Mouse (Mus musculus): ENCODE measurements at regions not wholly inside any gene's neighbourhood (a gene's known extent, or its start where the extent isn't known, plus 50 kb on each side); places are given as distances from the start of the nearest gene placed in this dataset.

GRCm38 (mm10) chr5:51788768-51789167, 221.2 kb upstream of the Ppargc1a start:
- ATAC-seq (replicated peaks; ENCODE audit: low FRiP score, poor library complexity, severe bottlenecking) = no peak

- no peak for ATAC-seq (replicated peaks; ENCODE audit: low FRiP score, poor library complexity, severe bottlenecking)
Measured at GRCm38 (mm10) chr5:51783523-51783922, 216.0 kb upstream of the Ppargc1a start.

GRCm38 (mm10) chr5:51783099-51783498, 215.6 kb upstream of the Ppargc1a start:
- no peak for ATAC-seq (replicated peaks; ENCODE audit: low FRiP score, poor library complexity, severe bottlenecking)

GRCm38 (mm10) chr5:51775502-51776145, 208.1 kb upstream of the Ppargc1a start:
- no peak for ATAC-seq (replicated peaks; ENCODE audit: low FRiP score, poor library complexity, severe bottlenecking)

- no peak for ATAC-seq (replicated peaks; ENCODE audit: low FRiP score, poor library complexity, severe bottlenecking)
Measured at GRCm38 (mm10) chr5:51771655-51772054, 204.1 kb upstream of the Ppargc1a start.

GRCm38 (mm10) chr5:51766111-51766510, 198.6 kb upstream of the Ppargc1a start:
- no peak for ATAC-seq (replicated peaks; ENCODE audit: low FRiP score, poor library complexity, severe bottlenecking)

- ATAC-seq (replicated peaks; ENCODE audit: low FRiP score, poor library complexity, severe bottlenecking) = no peak
Measured at GRCm38 (mm10) chr5:51764416-51764815, 196.9 kb upstream of the Ppargc1a start.

GRCm38 (mm10) chr5:51763599-51763998, 196.1 kb upstream of the Ppargc1a start:
- no peak for ATAC-seq (replicated peaks; ENCODE audit: low FRiP score, poor library complexity, severe bottlenecking)

GRCm38 (mm10) chr5:51762352-51762751, 194.8 kb upstream of the Ppargc1a start:
- ATAC-seq (replicated peaks; ENCODE audit: low FRiP score, poor library complexity, severe bottlenecking) = no peak

- ATAC-seq (replicated peaks; ENCODE audit: low FRiP score, poor library complexity, severe bottlenecking) = no peak
Measured at GRCm38 (mm10) chr5:51758289-51758688, 190.8 kb upstream of the Ppargc1a start.

- no peak for ATAC-seq (replicated peaks; ENCODE audit: low FRiP score, poor library complexity, severe bottlenecking)
Measured at GRCm38 (mm10) chr5:51757864-51758263, 190.3 kb upstream of the Ppargc1a start.

- ATAC-seq (replicated peaks; ENCODE audit: low FRiP score, poor library complexity, severe bottlenecking) = no peak
Measured at GRCm38 (mm10) chr5:51752024-51752423, 184.5 kb upstream of the Ppargc1a start.

GRCm38 (mm10) chr5:51750456-51750855, 182.9 kb upstream of the Ppargc1a start:
- ATAC-seq (replicated peaks; ENCODE audit: low FRiP score, poor library complexity, severe bottlenecking) = no peak

- ATAC-seq (replicated peaks; ENCODE audit: low FRiP score, poor library complexity, severe bottlenecking) = no peak
Measured at GRCm38 (mm10) chr5:51740893-51741292, 173.4 kb upstream of the Ppargc1a start.

GRCm38 (mm10) chr5:51730241-51730640, 162.7 kb upstream of the Ppargc1a start:
- no peak for ATAC-seq (replicated peaks; ENCODE audit: low FRiP score, poor library complexity, severe bottlenecking)

GRCm38 (mm10) chr5:51729771-51730170, 162.2 kb upstream of the Ppargc1a start:
- no peak for ATAC-seq (replicated peaks; ENCODE audit: low FRiP score, poor library complexity, severe bottlenecking)

- no peak for ATAC-seq (replicated peaks; ENCODE audit: low FRiP score, poor library complexity, severe bottlenecking)
Measured at GRCm38 (mm10) chr5:51726762-51727161, 159.2 kb upstream of the Ppargc1a start.

- ATAC-seq (replicated peaks; ENCODE audit: low FRiP score, poor library complexity, severe bottlenecking) = no peak
Measured at GRCm38 (mm10) chr5:51718911-51719310, 151.4 kb upstream of the Ppargc1a start.

GRCm38 (mm10) chr5:51718451-51718850, 150.9 kb upstream of the Ppargc1a start:
- ATAC-seq (replicated peaks; ENCODE audit: low FRiP score, poor library complexity, severe bottlenecking) = no peak

GRCm38 (mm10) chr5:51711860-51712560, 144.5 kb upstream of the Ppargc1a start:
- no peak for ATAC-seq (replicated peaks; ENCODE audit: low FRiP score, poor library complexity, severe bottlenecking)

GRCm38 (mm10) chr5:51710664-51711063, 143.1 kb upstream of the Ppargc1a start:
- ATAC-seq (replicated peaks; ENCODE audit: low FRiP score, poor library complexity, severe bottlenecking) = no peak
